Mouse (Mus musculus) cerebellum, adult 11-12 months (tissue): ENCODE measurements around the gene Fcho2.

Experiments used
- DNase-seq: peaks from one replicate; pipeline ENCODE4 v3.0.0; 2022

Gene Fcho2

DNA sequence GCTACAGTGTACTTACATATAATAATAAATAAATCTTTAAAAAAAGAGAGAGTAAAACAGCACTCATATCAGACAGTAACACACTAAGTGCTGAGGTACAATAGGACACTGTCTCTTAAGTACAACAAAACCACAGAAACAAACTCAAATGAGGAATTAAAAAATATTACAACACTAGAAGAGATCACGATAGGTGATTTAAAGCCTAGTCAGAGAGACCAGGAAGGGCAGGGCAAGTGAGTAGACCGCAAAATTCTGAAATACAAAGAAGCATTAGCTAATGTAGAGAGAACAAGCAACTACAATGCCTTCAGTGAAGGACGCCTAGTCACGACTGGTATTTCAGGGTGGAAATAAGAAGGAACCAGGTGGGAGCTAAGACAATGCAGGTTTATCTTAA lies 11.6 kb downstream of the Fcho2 start:
- no peak for DNase-seq

- no peak for DNase-seq
These were observed 12.3 kb downstream of the Fcho2 start for GRCm38 (mm10) chr13:98802957-98803356.

DNA sequence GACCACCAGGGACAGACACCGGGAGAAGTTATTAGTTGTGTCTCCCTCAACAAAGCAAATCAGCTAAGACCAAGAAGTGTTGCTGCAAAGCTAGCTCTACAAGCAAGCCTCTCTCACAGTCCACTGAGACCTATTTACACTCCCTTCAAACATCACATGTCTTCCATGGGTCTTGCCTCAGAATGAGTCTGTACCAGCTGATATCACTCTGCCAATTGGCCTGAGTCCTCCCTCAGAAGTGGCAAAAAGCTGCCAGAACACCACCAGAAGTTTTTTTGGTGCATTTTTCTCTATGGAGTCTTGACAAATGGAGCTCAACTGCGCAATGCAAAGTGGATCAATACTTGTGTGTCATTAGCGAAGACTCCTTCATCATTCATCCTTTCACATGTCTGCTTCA lies 19.7 kb downstream of the Fcho2 start:
- no peak for DNase-seq

- DNase-seq: no peak
These were observed 22.4 kb downstream of the Fcho2 start for GRCm38 (mm10) chr13:98792864-98793263.

DNA sequence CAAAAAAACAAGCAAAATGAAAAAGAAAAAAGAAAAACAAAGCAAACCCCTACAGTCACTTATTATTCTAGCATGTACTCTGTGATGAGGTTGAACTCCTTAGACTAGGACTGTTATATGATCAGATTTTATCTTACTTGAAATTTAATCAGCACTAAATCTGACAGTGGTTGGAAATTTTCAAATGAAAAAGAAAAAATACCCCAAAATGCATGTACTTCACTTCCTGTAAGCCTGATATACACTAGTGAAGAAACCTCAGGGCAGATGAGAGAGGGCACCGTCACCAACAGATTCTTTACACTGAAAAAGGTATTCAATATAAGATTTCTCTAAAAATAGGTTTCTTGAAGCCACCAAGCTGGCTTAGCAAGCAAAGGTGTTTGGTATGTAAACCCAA lies 23.6 kb downstream of the Fcho2 start:
- DNase-seq: no peak

DNA sequence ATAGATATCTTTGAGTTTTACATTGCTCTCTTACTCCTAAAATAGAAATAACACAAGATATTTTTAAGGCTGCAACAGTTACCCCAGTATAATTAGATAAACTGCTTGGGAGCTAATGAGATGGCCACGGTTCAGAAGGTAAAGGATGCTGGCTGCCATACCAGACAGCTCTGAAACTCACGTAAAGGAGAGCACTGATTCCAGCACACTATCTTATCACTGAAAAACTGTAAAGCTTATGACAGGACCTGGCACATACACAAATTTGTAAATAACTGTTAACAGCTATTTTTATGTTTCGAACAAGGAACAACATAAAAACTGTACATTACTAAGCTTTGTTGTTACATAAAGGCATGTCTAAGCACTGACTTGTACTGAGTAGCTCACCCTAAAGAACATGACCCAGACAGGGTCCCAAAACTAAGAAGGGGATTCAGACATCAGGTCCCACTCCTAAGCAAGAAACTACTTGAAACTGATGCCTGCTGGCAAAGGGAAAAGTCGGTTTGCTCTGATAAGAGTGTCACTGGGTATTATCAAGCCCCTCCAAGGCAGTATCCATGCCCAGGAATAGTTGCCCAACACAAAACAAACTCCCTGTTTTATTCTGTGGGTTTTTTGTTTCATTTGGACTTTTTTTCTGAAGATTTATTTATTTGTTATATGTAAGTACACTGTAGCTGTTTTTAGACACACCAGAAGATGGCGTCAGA lies 28.1 kb downstream of the Fcho2 start:
- DNase-seq: no peak

GRCm38 (mm10) chr13:98777959-98778358 lies 37.3 kb downstream of the Fcho2 start:
- no peak for DNase-seq

DNA sequence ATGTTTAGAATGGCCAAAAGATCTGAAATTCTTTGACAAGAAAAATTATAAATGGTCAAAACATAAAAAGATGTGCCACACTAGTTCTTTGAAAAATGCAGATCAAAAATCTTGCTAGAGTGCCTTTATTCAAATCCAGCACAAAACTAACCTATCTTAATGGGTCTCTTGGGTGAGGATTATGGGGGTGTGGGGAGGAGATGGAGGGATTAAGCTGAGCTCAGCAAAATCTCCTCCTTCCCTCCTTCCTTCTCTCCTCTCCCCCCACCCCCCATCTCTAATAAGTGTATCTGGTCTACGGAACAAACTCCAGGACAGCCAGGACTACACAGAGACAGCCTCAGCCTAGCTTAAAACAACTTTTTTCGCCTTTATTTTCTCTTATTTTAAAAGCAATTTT lies 43.8 kb downstream of the Fcho2 start:
- no peak for DNase-seq

GRCm38 (mm10) chr13:98768329-98768728 lies 46.9 kb downstream of the Fcho2 start:
- peak; percentile 70 for DNase-seq

GRCm38 (mm10) chr13:98761771-98762170 lies 53.5 kb downstream of the Fcho2 start:
- no peak for DNase-seq

DNA sequence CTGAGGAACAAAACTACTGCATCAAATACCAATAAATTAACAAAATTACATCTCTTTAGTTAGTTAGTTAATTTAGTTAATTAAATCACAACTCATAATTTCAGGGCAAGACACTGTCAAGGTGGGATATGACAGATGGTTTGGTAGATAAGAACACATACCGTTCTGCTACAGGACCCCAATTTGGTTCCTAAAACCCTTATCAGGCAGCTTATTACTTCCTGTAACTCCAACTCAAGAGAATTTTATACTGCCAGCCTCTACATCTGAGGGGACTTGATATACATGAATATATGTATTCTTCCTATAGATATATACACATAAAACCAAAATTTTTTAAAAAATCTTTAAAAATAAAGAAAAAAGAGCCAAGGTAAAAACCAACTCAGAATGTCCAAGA lies 59.4 kb downstream of the Fcho2 start:
- DNase-seq: no peak

DNA sequence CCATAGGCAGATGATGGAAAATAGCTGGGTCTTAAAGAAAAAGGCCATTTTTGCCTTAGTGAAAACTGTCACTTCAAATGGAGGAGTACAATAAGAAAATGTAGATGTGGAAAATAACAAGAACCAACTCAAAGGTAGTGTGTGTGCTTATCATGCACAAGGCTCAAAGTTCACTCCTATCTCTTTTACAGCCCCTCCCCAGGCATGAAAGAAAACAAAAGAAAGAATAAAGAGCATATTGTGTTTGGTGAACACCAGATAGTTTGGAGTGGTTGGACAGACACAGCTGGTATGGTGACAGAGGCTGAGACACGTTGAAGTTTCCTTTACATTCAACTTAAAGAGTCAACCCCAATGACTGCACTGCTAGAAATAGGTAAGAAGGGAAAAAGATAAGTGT lies 70.6 kb downstream of the Fcho2 start:
- no peak for DNase-seq

DNA sequence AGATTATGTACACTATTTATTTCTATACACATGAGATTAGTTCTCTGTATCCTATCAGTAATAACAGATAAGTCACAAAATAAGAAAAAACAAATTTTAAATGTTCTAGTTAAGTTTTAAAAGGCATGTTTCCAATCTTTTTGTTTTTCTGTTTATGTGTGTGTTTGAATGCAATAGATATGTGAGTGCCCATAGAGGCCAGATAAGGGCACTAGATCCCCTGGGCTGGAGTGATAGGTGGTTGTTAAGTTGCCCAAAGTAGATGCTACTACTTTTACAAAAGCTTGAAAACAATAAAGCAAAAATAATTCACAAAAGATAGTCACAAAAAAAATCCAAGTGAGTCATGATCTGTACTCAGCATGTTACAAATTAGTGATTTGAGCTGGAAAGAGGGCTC lies 71.4 kb downstream of the Fcho2 start:
- no peak for DNase-seq

DNA sequence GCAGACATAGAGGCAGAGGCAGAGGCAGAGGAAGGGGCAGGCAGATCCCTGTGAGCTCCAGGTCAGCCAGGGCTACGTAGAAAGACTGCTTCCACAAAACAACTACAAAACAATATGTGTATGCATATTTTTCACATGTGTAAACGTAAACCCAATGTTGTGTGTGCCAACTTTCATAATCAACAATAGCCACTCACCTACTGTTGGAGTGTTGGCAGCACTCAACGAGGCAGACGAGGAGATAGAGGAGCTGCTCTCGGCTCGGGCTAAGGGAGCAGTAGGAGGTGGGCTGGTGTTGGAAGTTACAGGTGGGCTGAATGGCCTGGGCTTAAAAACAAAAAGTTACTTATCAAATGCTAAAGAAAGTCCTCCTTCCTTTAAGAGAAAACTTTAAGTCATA lies 72.0 kb downstream of the Fcho2 start:
- DNase-seq: no peak

- no peak for DNase-seq
These were observed 77.0 kb downstream of the Fcho2 start for GRCm38 (mm10) chr13:98738213-98738612.

GRCm38 (mm10) chr13:98733292-98733691 lies 82.0 kb downstream of the Fcho2 start:
- no peak for DNase-seq

DNA sequence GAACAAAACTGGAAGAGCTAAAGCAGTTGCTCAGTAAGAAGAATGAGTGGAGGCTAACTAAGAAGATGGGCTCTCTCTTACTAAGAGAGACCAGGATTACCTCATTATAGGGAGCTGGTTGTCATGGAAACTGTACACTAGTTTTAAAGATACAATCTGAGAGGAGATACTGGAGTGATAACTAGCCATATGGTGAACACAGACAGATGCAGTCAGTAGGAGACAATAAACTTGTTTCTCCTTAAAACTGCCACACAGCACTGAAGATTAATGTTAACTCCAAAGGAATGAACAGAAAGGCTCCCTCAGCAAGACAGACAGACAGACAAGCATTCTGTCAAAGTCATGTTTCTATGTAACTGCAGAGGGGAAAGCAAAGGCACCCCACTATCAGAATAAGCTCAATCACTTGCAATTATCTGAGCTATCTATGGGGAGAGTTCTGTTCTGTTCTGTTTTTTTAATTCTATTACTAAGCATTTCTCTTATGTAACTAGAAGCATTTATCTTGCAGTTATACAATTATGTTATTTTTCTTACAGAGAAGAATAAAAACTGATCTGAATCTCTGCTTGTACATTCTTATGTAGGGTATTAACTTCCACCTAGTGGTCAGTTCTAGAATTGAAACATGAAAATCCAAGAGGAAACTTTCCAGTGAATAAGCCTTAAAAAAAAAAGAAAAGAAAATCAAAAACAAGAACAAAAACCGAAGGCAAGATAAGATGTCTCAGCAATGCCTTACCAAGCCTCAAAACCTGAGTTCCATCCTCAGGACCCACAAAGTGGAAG lies 85.8 kb downstream of the Fcho2 start:
- DNase-seq: no peak

- no peak for DNase-seq
These were observed 88.8 kb downstream of the Fcho2 start for GRCm38 (mm10) chr13:98726494-98726893.

DNA sequence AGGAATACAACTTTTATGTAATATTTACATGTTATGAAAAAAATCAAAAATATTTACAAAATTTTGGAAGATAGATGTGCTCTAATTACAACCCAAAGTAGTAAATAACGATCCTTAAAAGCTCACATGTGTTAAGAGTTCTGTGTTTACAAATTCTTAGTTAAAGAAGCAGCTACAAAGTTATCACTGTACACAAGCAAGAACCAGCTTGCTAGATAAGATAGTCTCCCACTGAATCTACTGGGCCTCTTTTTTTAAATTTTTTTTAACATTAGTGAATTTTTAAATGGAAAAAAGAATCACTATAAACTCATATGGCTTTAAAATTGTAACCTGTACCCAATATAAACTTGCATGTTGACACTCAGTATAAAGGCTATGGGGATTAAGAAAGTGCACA lies 91.8 kb downstream of the Fcho2 start:
- DNase-seq: no peak

- DNase-seq: no peak
These were observed 93.0 kb downstream of the Fcho2 start for GRCm38 (mm10) chr13:98722296-98722695.

GRCm38 (mm10) chr13:98716176-98716575 lies 99.1 kb downstream of the Fcho2 start:
- no peak for DNase-seq

- DNase-seq: no peak
These were observed 99.7 kb downstream of the Fcho2 start for GRCm38 (mm10) chr13:98715443-98715990.

DNA sequence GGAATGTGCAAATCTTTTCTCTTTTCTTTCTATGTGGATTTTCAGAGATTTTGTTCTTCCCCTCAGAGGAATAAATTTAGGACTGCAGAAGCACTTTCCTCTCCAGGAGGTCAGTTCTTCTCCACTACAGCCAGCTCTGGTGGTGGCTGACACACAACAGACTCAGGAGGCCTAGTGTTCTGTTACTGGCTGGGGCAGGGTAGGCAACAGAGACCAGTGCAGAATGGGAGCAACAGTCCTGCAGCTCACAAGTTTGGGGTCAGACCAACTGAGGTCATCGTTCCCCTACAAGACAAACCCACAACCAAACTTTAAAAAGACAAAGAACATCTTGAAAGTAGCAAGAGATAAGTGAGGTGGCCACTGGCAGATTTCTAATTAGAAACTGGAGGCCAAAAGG lies 104.6 kb downstream of the Fcho2 start:
- DNase-seq: no peak

GRCm38 (mm10) chr13:98710236-98710635 lies 105.0 kb downstream of the Fcho2 start:
- no peak for DNase-seq
